Mouse (Mus musculus) C3H10T1/2 (cell line): ENCODE results near the gene Prl2c5. TPM values are rescaled to one million over a fixed set of nuclear protein-coding genes. Genes with fewer than 3 reads are reported as not detected.

Experiments
- polyA plus RNA-seq, 2 experiments: library from polyadenylated mRNA; unstranded; fragments of >200 nt; fragmentation: generic; extraction: Trizol; gene quantifications; one replicate each; pipeline ENCODE4 v1.2.1; 2012; ENCODE audit warnings: missing spikeins in 2 of 2

Gene Prl2c5
- under 1 TPM in 1 of 2 experiments, not detected in 1; 0.04 TPM for polyA plus RNA-seq

GRCm38 (mm10) chr13:13182415-13182814 is at the start of gene Prl2c5:
Prl2c5 (plus strand) TSS chr13:13182715.

Other genes starting within 250 kb of the Prl2c5 start
- 10 to 100 TPM in 1 of 2 experiments, under 1 TPM in 1; 0.54 to 32.8 TPM for gene Prl2c2, start 177.3 kb upstream of the Prl2c5 start, polyA plus RNA-seq
- gene Gpr137b, start 211.3 kb downstream of the Prl2c5 start, polyA plus RNA-seq: 1 to 10 TPM; 6.5 to 7.4 TPM